Mouse (Mus musculus): ENCODE measurements around the gene Vmn2r87. TPM values are rescaled to one million over a fixed set of nuclear protein-coding genes. Genes with fewer than 3 reads are reported as not detected.
"Not testable (repeated sequence)": the region's sequence is repeated elsewhere in the genome, so short reads cannot be mapped to it uniquely, and the experiment has no call there.

Vmn2r87 gene
- polyA plus RNA-seq, 1 experiment from 2014 or later, result 0.07 TPM

DNA sequence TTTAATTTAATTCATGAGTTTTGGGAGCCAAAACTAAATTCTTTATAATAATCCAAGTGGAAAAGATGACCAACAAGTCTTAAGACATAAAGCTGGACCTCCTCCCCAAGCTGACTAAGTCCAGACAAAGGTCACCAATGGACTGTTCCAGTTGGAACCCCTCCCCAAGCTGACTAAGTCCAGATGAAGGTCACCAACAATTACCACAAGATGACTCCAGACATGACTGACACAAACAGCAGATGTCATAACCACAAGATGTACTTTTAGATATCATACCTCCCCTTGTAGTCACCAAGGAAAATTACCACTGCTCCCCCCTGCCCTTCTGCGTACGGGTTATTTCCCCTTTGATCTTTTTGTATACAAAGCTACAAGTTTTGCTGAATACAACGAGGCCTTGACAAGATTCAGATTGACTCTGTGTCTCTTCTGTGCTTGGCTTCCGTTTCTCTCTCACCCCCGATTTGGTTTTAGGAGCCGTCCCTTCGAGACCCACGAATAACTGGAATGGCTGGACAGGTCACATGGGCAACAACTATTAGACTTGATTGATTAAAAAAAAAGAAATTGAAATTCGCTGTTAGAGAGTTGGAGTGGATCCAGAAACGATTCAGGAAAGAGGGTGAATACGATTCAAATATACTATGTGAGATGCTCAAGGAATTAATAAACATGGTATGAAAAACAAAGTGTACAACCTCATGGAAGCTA, 62.9 kb downstream of the Vmn2r87 start:
- WGBS, result 82% methylated on average over 11 of the region's 11 CpGs
- H3K9ac ChIP-seq (replicated peaks; ENCODE audit: low read depth, low read length), result not testable (repeated sequence)

DNA sequence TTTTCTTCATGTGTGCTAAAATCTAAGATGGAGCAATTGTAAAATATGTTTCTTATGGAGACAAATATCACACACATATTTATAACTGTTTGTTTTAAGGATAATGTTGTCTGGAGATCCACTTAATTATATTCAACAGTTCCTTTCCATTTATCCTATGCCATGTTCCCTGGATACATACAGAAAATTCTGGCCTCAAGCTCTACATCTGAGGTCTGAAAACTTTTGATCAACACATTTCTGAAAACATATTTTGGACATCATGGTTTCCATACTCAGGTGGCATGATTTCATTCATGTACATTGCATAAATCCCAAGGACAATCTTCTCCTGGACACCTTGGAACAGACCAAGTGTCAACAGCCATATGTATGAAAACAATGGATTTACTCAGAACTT, 67.6 kb downstream of the Vmn2r87 start, which contains the start of gene Vmn2r85:
Gene Vmn2r85, minus strand, starts transcription at position 101 of the 400 bp plus-strand sequence.
- not testable (repeated sequence) for H3K27me3 ChIP-seq (ENCODE audit: control insufficient read depth, insufficient read depth, low read length); H3K36me3 ChIP-seq (ENCODE audit: control insufficient read depth, insufficient read depth, low read length); ATAC-seq (ENCODE audit: insufficient number of reproducible peaks, insufficient read depth, low FRiP score, low read depth); H3K27ac ChIP-seq (ENCODE audit: low read length); H3K9ac ChIP-seq (replicated peaks; ENCODE audit: low read depth, low read length); H3K4me2 ChIP-seq (replicated peaks; ENCODE audit: low read depth, low read length); H3K4me3 ChIP-seq (ENCODE audit: low read depth, low read length); H3K9me3 ChIP-seq (ENCODE audit: control insufficient read depth, low read depth, low read length); H3K4me1 ChIP-seq (ENCODE audit: control insufficient read depth, insufficient read depth, low read length)

More for the DNA sequence above, 62.9 kb downstream of the Vmn2r87 start:
- H3K9me3 ChIP-seq (ENCODE audit: control insufficient read depth, low read depth, low read length); H3K27ac ChIP-seq (ENCODE audit: low read length); H3K4me1 ChIP-seq (ENCODE audit: control insufficient read depth, insufficient read depth, low read length); ATAC-seq (ENCODE audit: insufficient number of reproducible peaks, insufficient read depth, low FRiP score, low read depth); H3K4me3 ChIP-seq (ENCODE audit: low read depth, low read length); H3K4me2 ChIP-seq (replicated peaks; ENCODE audit: low read depth, low read length); H3K27me3 ChIP-seq (ENCODE audit: control insufficient read depth, insufficient read depth, low read length); H3K36me3 ChIP-seq (ENCODE audit: control insufficient read depth, insufficient read depth, low read length): not testable (repeated sequence)

DNA sequence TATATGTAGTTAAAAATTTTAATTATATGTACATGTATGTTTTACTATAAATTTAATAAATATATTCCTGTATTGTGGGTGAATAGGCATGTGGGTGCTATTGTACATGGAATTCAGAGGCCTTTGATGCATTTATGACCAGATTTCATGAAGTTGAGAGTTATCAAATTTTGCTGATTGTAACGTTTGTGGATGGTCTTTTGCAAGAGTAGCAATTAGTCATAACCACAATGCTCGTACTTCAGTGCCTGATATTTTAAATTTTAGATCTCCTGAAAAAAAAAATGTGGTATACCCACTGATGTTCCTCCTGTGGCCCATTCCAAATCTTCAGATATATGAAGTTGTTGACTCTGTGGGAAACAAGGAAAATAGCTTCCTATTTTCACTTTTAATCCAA, 74.8 kb downstream of the Vmn2r87 start:
- not testable (repeated sequence) for H3K27ac ChIP-seq (ENCODE audit: low read length); H3K9me3 ChIP-seq (ENCODE audit: control insufficient read depth, low read depth, low read length); H3K9ac ChIP-seq (replicated peaks; ENCODE audit: low read depth, low read length); H3K4me1 ChIP-seq (ENCODE audit: control insufficient read depth, insufficient read depth, low read length); ATAC-seq (ENCODE audit: insufficient number of reproducible peaks, insufficient read depth, low FRiP score, low read depth); H3K4me2 ChIP-seq (replicated peaks; ENCODE audit: low read depth, low read length); H3K4me3 ChIP-seq (ENCODE audit: low read depth, low read length); H3K36me3 ChIP-seq (ENCODE audit: control insufficient read depth, insufficient read depth, low read length); H3K27me3 ChIP-seq (ENCODE audit: control insufficient read depth, insufficient read depth, low read length)
- WGBS, result 72% methylated on average over 2 of the region's 2 CpGs

Other genes with a start within 250 kb of the Vmn2r87 start
- 0.14 TPM in 1 of 2 replicates, not detected in the other for gene Neurod4, start 217.2 kb downstream of the Vmn2r87 start, polyA plus RNA-seq (2014; fragmentation: Nextera tagmentation; extraction: Ambion mirVana)
- 0.25 and 0.29 TPM in 2 replicates for gene Tespa1, start 174.5 kb downstream of the Vmn2r87 start, polyA plus RNA-seq (2014; fragmentation: Nextera tagmentation; extraction: Ambion mirVana)
- gene Vmn2r84, start 103.1 kb downstream of the Vmn2r87 start, polyA plus RNA-seq (2014; fragmentation: Nextera tagmentation; extraction: Ambion mirVana), result not detected in 2 replicates
- gene Vmn2r85, start 67.7 kb downstream of the Vmn2r87 start, polyA plus RNA-seq (2014; fragmentation: Nextera tagmentation; extraction: Ambion mirVana), result 0.04 TPM in 1 of 2 replicates, not detected in the other
- gene Vmn2r86, start 41.3 kb downstream of the Vmn2r87 start, polyA plus RNA-seq (2014; fragmentation: Nextera tagmentation; extraction: Ambion mirVana), result not detected in 2 replicates

Measured in stomach, embryonic 14.5 days (tissue).